Mouse (Mus musculus) liver, postnatal 0 days (tissue): ENCODE data around the gene Tekt5. TPM values are rescaled to one million over a fixed set of nuclear protein-coding genes. Genes with fewer than 3 reads are reported as not detected.

Source experiments
- ATAC-seq: fragments of 200-750 bp; cut with Nextera tagmentation; 2 replicates; pipeline ENCODE4 v1.8.0; 2017; ENCODE audit warnings: mild to moderate bottlenecking, moderate library complexity
- DNase-seq: peaks from one replicate; pipeline ENCODE4 v3.0.0-alpha.2; 2016
- H3K27ac ChIP-seq: fragments of 300-500 bp; sonication (generic); 2 replicates; pipeline ENCODE4 v1.5.1; 2014; ENCODE audit warnings: antibody characterized with exemption, moderate library complexity, mild to moderate bottlenecking, low read depth
- H3K27me3 ChIP-seq: fragments of 300-500 bp; sonication (generic); 2 replicates; pipeline ENCODE4 v1.6.1; 2014; ENCODE audit warnings: low read length, control low read depth, mixed read lengths; ENCODE audit not compliant: insufficient read depth
- H3K36me3 ChIP-seq: fragments of 300-500 bp; sonication (generic); replicated peaks from 2 replicates; pipeline ENCODE4 v1.6.1; 2014; ENCODE audit warnings: mild to moderate bottlenecking, control low read depth, low read length, moderate library complexity, mixed read lengths; ENCODE audit not compliant: insufficient read depth
- H3K4me1 ChIP-seq: fragments of 300-500 bp; sonication (generic); 2 replicates; pipeline ENCODE4 v1.6.1; 2014; ENCODE audit warnings: antibody characterized with exemption, mild to moderate bottlenecking, control low read depth; ENCODE audit not compliant: insufficient read depth
- H3K4me2 ChIP-seq: fragments of 300-500 bp; sonication (generic); 2 replicates; pipeline ENCODE4 v1.6.1; 2014; ENCODE audit warnings: low read depth, mild to moderate bottlenecking, low read length, moderate library complexity, mixed read lengths
- H3K4me3 ChIP-seq: fragments of 300-500 bp; sonication (generic); 2 replicates; pipeline ENCODE4 v1.5.1; 2014; ENCODE audit warnings: low read depth, low read length
- H3K9ac ChIP-seq: fragments of 300-500 bp; sonication (generic); replicated peaks from 2 replicates; pipeline ENCODE4 v1.6.1; 2014; ENCODE audit warnings: mild to moderate bottlenecking, moderate library complexity
- H3K9me3 ChIP-seq: fragments of 300-500 bp; sonication (generic); 2 replicates; pipeline ENCODE4 v1.6.1; 2016; ENCODE audit warnings: mild to moderate bottlenecking, control low read depth, low read length, mixed read lengths
- CTCF ChIP-seq: sonication (generic); IDR thresholded peaks from 2 replicates; pipeline ENCODE4 v1.5.1; 2016; ENCODE audit warnings: antibody characterized with exemption, low read depth
- EP300 ChIP-seq: IDR thresholded peaks from 2 replicates; pipeline ENCODE4 v1.6.1; 2016; ENCODE audit warnings: antibody characterized with exemption, low read depth, mild to moderate bottlenecking
- WGBS: fragments of 180-500 bp; shearing (Covaris S2); extraction: QIAGEN DNeasy Blood & Tissue Kit; methylation state at CpG from one replicate; pipeline ENCODE4 v1.1.7; 2014; ENCODE audit not compliant: insufficient replicate concordance; 5-methylcytosine and 5-hydroxymethylcytosine counted together
- polyA plus RNA-seq: library from polyadenylated mRNA; unstranded; fragments of >200 nt; fragmentation: Nextera tagmentation; extraction: Ambion mirVana; gene quantifications from 2 replicates; pipeline ENCODE4 v1.2.1, GENCODE M21; 2015

The Tekt5 gene
- polyA plus RNA-seq, 1 experiment from 2014 or later: not detected

DNA sequence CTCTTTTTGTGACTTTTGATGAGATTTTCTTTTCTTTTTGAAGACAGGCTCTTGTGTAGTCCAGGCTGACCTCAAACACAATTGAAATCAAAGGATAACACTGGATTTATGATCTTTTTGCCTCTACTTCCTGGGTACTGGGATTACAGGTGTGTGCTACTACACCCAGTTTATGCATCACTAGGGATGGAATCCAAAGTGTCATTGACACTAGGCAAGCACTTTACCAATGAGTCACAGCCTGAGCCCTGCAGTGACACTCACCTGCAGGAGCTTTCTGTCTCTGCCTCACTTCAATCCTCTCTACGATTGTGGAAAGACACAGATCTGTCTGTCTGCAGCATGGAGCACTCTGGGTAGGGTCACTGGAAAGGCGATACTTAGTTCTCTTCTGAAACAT is 59.3 kb downstream of the Tekt5 start:
- Histone ChIP-seq H3K9me3 (peaks cover 3% of the 10 kb centered on the region; the same call in 1 of the 2 replicates), H3K27me3 (no peaks in the 10 kb centered on the region), H3K4me1 (no peaks in the 10 kb centered on the region), H3K27ac (no peak overlapping the region), H3K4me3 (no peak overlapping the region), H3K36me3 (no peaks in the 10 kb centered on the region), H3K4me2 (no peak overlapping the region), H3K9ac (no peak overlapping the region)
- ATAC-seq (no peak), DNase-seq (no peak)
- 76% methylated on average over 2 of the region's 2 CpGs for WGBS
- TF ChIP-seq CTCF (no peak), EP300 (no peak)

DNA sequence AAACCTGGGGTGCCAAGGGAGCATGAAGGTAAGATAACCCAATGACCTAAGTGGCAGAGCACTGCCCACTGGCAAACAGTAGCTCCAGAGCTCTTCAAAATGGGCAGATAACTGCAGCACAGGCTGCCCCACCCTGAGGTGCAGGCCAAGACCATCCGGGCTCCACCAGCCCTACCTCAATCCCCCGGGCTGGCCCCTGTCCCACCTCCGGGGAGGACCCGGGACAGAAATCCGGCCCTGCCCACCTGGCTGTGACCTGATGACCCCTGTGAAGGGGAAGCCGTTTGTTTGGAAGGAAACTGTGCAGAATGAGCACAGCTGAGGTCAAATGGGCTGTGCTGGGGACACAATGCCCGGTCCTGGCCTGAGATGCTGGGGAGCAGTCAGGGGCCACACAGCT is 62.6 kb downstream of the Tekt5 start:
- WGBS: 33% methylated on average over 7 of the region's 7 CpGs
- TF ChIP-seq EP300 (no peak), CTCF (no peak)
- no peak for ATAC-seq

DNA sequence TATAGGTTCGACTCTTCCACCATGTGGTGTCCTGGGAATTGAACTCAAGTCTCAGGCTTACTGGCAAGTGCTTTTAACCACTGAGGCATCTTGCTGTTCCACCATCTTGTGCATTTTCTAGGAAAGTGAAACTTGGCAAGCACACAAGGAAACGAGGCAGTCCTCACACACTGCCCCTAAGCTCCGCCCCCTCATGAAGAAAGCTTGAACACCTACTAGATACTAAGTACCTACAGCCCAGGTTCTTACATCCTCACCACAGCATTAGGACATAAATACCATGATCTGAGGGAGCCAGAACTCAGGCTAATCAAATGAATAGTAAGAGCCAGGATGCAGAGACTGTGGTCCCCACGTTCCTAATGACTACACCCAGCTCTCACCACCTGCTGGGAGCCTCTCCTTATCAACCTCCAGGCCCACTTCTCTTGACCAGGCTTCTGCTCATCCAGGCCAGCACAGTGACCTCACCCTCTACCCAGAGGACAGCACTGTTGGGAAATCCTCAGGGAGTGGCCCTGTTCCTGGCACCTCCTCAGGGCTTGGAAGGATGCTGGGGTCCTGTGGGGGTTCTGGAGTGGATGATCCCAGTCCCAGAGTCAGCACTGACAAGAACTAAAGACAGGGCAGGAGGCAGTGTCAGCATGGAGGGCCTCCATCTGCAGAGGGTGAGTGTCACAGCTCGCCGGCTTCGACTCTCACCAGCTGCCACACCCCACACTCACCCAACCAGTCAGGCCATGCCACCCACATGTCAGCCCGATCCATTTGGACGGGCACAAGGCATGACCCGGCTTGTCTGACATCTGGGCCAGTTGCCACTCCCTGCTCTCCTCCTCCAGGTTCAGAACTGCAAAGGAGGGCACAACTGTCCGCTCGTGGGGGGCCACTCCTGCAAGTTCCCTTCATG is 64.4 kb downstream of the Tekt5 start:
- H3K36me3 ChIP-seq: no peaks in the 10 kb centered on the region
- H3K9ac ChIP-seq: no peak overlapping the region
- H3K4me3 ChIP-seq: no peak overlapping the region
- no peaks in the 10 kb centered on the region for H3K27me3 ChIP-seq
- no peaks in the 10 kb centered on the region for H3K9me3 ChIP-seq
- ATAC-seq: no peak
- WGBS: 79% methylated on average over 12 of the region's 12 CpGs
- no peaks in the 10 kb centered on the region for H3K4me1 ChIP-seq
- no peak overlapping the region for H3K27ac ChIP-seq
- no peak for DNase-seq
- H3K4me2 ChIP-seq: no peak overlapping the region
- TF ChIP-seq CTCF (no peak), EP300 (no peak)

More for the DNA sequence above, 62.6 kb downstream of the Tekt5 start:
- no peak for DNase-seq
- Histone ChIP-seq H3K4me1 (no peaks in the 10 kb centered on the region), H3K27ac (no peak overlapping the region), H3K27me3 (no peaks in the 10 kb centered on the region), H3K4me3 (no peak overlapping the region), H3K36me3 (no peaks in the 10 kb centered on the region), H3K4me2 (no peak overlapping the region), H3K9ac (no peak overlapping the region), H3K9me3 (no peaks in the 10 kb centered on the region)

DNA sequence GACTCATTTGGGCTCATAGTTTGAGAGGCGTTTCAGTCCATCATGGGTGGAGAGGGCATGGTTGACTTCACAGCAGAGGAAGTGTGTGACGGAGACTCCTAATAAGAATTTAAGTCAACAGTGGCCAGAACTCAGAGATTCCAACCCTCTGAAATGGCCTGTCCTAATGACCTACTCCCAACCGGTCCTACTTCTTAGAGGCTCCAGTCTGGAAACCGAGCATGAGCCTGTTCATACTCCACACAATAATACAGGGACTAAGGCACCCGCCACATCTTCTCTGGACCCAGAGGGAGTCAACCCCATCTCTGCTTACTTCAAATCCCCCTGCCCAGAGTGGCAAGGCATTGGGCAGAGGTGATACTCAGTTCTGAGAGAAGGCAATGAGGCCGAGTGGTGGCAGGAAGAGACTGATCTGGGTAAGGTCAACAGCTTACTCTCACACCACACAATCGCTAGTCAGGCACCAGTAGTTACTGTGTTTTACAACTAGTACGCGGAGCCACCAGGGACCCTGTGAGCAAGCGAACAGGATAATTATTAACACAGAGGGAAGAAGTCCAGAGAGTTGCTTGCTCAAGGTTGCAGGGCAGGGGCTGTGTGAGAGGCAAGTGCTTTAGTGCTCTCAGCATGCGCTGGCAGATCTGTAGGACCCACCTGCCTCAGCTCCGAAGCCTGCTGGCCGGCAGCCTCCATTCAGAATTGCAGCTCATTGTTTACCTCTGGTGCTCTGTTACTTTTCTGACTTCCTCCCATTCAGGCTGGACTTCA is 67.5 kb downstream of the Tekt5 start:
- DNase-seq (peak; percentile 21), ATAC-seq (peak; percentile 27; the same call in 1 of the 2 replicates)
- H3K9ac ChIP-seq: no peak overlapping the region
- no peaks in the 10 kb centered on the region for H3K27me3 ChIP-seq
- no peaks in the 10 kb centered on the region for H3K9me3 ChIP-seq
- 51% methylated on average over 13 of the region's 13 CpGs for WGBS
- H3K4me3 ChIP-seq: no peak overlapping the region
- H3K27ac ChIP-seq: no peak overlapping the region
- H3K4me2 ChIP-seq: 0 out of 2 replicates have a peak overlapping the region, but pooled peaks have one; percentile 9
- no peaks in the 10 kb centered on the region for H3K36me3 ChIP-seq
- no peak for TF ChIP-seq EP300
- no peak for TF ChIP-seq CTCF
- H3K4me1 ChIP-seq: no peaks in the 10 kb centered on the region

DNA sequence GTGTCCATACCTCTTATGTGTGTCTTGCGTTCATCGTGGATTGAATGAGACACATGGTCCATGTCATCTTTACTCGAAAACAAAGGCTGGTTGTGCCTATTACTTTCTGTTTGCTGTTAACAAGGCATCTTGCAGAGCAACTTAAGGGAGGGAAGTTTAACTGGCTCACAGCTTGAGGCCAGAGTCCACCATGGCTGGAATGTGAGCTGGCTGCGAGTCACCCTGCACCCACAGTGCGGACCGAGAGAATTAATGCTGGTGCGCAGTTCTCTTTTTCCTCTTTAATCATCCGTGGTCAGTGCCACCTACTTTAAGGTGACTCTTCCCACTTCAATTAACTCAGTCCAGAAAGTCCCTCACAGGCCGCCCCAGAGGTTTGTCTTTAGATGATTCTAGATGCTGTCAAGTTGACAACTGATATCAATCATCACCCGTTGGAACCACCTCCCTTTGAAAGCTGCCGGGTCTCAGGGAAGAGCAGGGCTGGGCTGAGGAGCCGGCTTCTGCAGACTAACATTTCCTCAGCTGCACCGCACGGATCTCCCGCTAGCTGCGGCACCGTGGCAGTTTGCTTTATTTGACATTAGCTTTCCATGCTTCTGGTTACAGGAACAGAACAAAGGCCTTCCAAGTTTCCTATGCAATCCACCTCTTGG is 75.2 kb downstream of the Tekt5 start:
- H3K9me3 ChIP-seq: no peaks in the 10 kb centered on the region

DNA sequence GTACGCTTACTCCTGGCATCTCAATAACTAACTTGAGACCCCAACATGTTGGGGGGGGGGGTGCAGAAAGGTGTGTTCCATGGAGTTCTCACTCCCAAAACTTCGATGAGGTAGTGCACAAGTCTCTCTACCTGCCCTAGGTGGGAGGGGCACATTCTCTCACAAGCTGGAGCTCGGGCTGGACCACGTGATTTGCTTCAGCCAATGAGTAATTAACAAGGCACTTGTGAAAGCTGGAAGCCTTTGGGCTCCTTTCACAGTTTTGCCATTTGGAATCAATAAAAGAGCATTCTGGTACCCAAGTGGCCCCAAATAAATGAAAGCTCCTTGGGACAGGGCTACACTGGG is 78.1 kb downstream of the Tekt5 start:
- H3K27me3 ChIP-seq: peaks cover 15% of the 10 kb centered on the region; the same call in 1 of the 2 replicates
- DNase-seq (no peak), ATAC-seq (no peak)
- no peak overlapping the region for H3K4me2 ChIP-seq
- H3K4me1 ChIP-seq: no peaks in the 10 kb centered on the region
- 46% methylated on average over 4 of the region's 4 CpGs for WGBS
- H3K9ac ChIP-seq: no peak overlapping the region
- no peaks in the 10 kb centered on the region for H3K9me3 ChIP-seq
- no peak overlapping the region for H3K4me3 ChIP-seq
- H3K27ac ChIP-seq: no peak overlapping the region
- H3K36me3 ChIP-seq: no peaks in the 10 kb centered on the region
- no peak for TF ChIP-seq CTCF
- no peak for TF ChIP-seq EP300

More for the DNA sequence above, 75.2 kb downstream of the Tekt5 start:
- Histone ChIP-seq H3K4me2 (no peak overlapping the region), H3K36me3 (no peaks in the 10 kb centered on the region), H3K27ac (no peak overlapping the region), H3K9ac (no peak overlapping the region), H3K27me3 (no peaks in the 10 kb centered on the region), H3K4me3 (no peak overlapping the region), H3K4me1 (no peaks in the 10 kb centered on the region)
- TF ChIP-seq EP300: no peak
- TF ChIP-seq CTCF: no peak
- ATAC-seq (no peak), DNase-seq (no peak)
- 45% methylated on average over 17 of the region's 17 CpGs for WGBS
